Mouse (Mus musculus) liver, embryonic 12.5 days (tissue): Measurements from ENCODE around the gene Rsph1. TPM values are rescaled to one million over a fixed set of nuclear protein-coding genes. Genes with fewer than 3 reads are reported as not detected.

Experiments
- ATAC-seq: fragments of 200-750 bp; cut with Nextera tagmentation; 2 replicates; pipeline ENCODE4 v1.8.0; 2017; ENCODE audit warnings: moderate number of reproducible peaks, mild to moderate bottlenecking, moderate library complexity
- H3K27ac ChIP-seq: fragments of 300-500 bp; sonication (generic); 2 replicates; pipeline ENCODE4 v1.5.1; 2016; ENCODE audit warnings: mild to moderate bottlenecking
- H3K27me3 ChIP-seq: fragments of 300-500 bp; sonication (generic); replicated peaks from 2 replicates; pipeline ENCODE4 v1.6.1; 2016; ENCODE audit warnings: mild to moderate bottlenecking, moderate library complexity
- H3K36me3 ChIP-seq: fragments of 300-500 bp; sonication (generic); 2 replicates; pipeline ENCODE4 v1.6.1; 2016; ENCODE audit warnings: mild to moderate bottlenecking, moderate library complexity
- H3K4me1 ChIP-seq: fragments of 300-500 bp; sonication (generic); 2 replicates; pipeline ENCODE4 v1.6.1; 2016
- H3K4me2 ChIP-seq: fragments of 300-500 bp; sonication (generic); 2 replicates; pipeline ENCODE4 v1.6.1; 2016; ENCODE audit warnings: mild to moderate bottlenecking, moderate library complexity
- H3K4me3 ChIP-seq: fragments of 300-500 bp; sonication (generic); 2 replicates; pipeline ENCODE4 v1.5.1; 2016; ENCODE audit warnings: mild to moderate bottlenecking, moderate library complexity
- H3K9ac ChIP-seq: fragments of 300-500 bp; sonication (generic); 2 replicates; pipeline ENCODE4 v1.6.1; 2016; ENCODE audit warnings: mild to moderate bottlenecking, moderate library complexity
- H3K9me3 ChIP-seq: fragments of 300-500 bp; sonication (generic); replicated peaks from 2 replicates; pipeline ENCODE4 v1.6.1; 2016; ENCODE audit warnings: mild to moderate bottlenecking, moderate library complexity
- WGBS: fragments of 180-500 bp; shearing (Covaris S2); methylation state at CpG from one replicate; pipeline ENCODE4 v1.1.7; 2016; ENCODE audit not compliant: insufficient replicate concordance; 5-methylcytosine and 5-hydroxymethylcytosine counted together
- polyA plus RNA-seq: library from polyadenylated mRNA; unstranded; fragments of >200 nt; fragmentation: Nextera tagmentation; extraction: Ambion mirVana; gene quantifications from 2 replicates; pipeline ENCODE4 v1.2.1, GENCODE M21; 2016

Gene Rsph1
- polyA plus RNA-seq, 1 experiment from 2014 or later, result 0.32 TPM

DNA sequence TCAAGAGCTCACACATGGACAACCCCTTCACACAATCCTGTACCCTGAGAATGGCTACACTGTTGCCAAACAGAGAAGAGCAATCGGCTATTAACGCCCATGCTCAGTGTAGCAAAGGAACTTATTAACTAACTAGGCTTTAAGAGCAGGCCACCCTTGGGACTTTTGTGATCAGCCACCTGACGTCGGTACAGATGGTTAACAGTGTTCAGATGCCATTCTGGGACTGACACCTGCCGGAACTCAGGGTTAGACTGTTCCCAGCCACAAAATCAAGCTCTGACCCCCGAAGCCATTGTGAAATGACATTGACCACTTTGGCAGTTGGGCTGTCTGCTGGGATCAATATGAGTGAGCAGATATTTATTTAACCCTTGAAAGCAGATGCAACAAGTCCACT is 15.8 kb downstream of the Rsph1 start:
- Histone ChIP-seq H3K4me1 (peaks cover 11% of the 10 kb centered on the region; the same call in 1 of the 2 replicates), H3K9ac (no peak overlapping the region), H3K4me3 (no peak overlapping the region), H3K27me3 (no peaks in the 10 kb centered on the region; the same call in 1 of the 2 replicates), H3K36me3 (no peaks in the 10 kb centered on the region), H3K4me2 (no peak overlapping the region), H3K9me3 (no peaks in the 10 kb centered on the region), H3K27ac (no peak overlapping the region)
- 67% methylated on average over 6 of the region's 6 CpGs for WGBS
- no peak; the same call in 1 of the 2 replicates for ATAC-seq

GRCm38 (mm10) chr17:31260430-31260829 is 16.8 kb downstream of the Rsph1 start:
- Histone ChIP-seq H3K9me3 (no peaks in the 10 kb centered on the region), H3K4me3 (no peak overlapping the region), H3K27ac (no peak overlapping the region), H3K4me1 (peaks cover 11% of the 10 kb centered on the region; the same call in 1 of the 2 replicates), H3K4me2 (no peak overlapping the region), H3K27me3 (no peaks in the 10 kb centered on the region; the same call in 1 of the 2 replicates), H3K9ac (no peak overlapping the region), H3K36me3 (no peaks in the 10 kb centered on the region)
- 75% methylated on average over 7 of the region's 7 CpGs for WGBS
- ATAC-seq, result no peak

- no peak overlapping the region for H3K4me2 ChIP-seq
- 44% methylated on average over 4 of the region's 4 CpGs for WGBS
- no peak overlapping the region for H3K9ac ChIP-seq
- no peak overlapping the region for H3K4me3 ChIP-seq
- H3K4me1 ChIP-seq, result peaks cover 8% of the 10 kb centered on the region; the same call in 1 of the 2 replicates
- H3K36me3 ChIP-seq, result no peaks in the 10 kb centered on the region
- no peak for ATAC-seq
- no peaks in the 10 kb centered on the region for H3K9me3 ChIP-seq
- no peaks in the 10 kb centered on the region for H3K27me3 ChIP-seq
- no peak overlapping the region for H3K27ac ChIP-seq
Observed at GRCm38 (mm10) chr17:31259825-31260224, 17.4 kb downstream of the Rsph1 start.

GRCm38 (mm10) chr17:31259145-31259544 is 18.0 kb downstream of the Rsph1 start:
- Histone ChIP-seq H3K27me3 (no peaks in the 10 kb centered on the region), H3K36me3 (no peaks in the 10 kb centered on the region), H3K27ac (no peak overlapping the region), H3K4me2 (no peak overlapping the region), H3K4me1 (peaks cover 8% of the 10 kb centered on the region; the same call in 1 of the 2 replicates), H3K9me3 (no peaks in the 10 kb centered on the region), H3K4me3 (no peak overlapping the region), H3K9ac (no peak overlapping the region)
- WGBS, result 83% methylated on average over 4 of the region's 4 CpGs
- ATAC-seq, result no peak

- no peak overlapping the region for H3K4me2 ChIP-seq
- 72% methylated on average over 9 of the region's 9 CpGs for WGBS
- peaks cover 8% of the 10 kb centered on the region; the same call in 1 of the 2 replicates for H3K4me1 ChIP-seq
- H3K4me3 ChIP-seq, result no peak overlapping the region
- H3K9me3 ChIP-seq, result no peaks in the 10 kb centered on the region
- H3K27ac ChIP-seq, result no peak overlapping the region
- no peak for ATAC-seq
- H3K27me3 ChIP-seq, result no peaks in the 10 kb centered on the region
- H3K36me3 ChIP-seq, result no peaks in the 10 kb centered on the region
- H3K9ac ChIP-seq, result no peak overlapping the region
Observed at GRCm38 (mm10) chr17:31258310-31258865, 18.8 kb downstream of the Rsph1 start.

GRCm38 (mm10) chr17:31257898-31258297 is 19.3 kb downstream of the Rsph1 start:
- no peak overlapping the region for H3K4me2 ChIP-seq
- no peaks in the 10 kb centered on the region for H3K9me3 ChIP-seq
- no peaks in the 10 kb centered on the region for H3K27me3 ChIP-seq
- H3K4me1 ChIP-seq, result peaks cover 8% of the 10 kb centered on the region; the same call in 1 of the 2 replicates
- 84% methylated on average over 12 of the region's 12 CpGs for WGBS
- no peak overlapping the region for H3K9ac ChIP-seq
- H3K4me3 ChIP-seq, result no peak overlapping the region
- no peaks in the 10 kb centered on the region for H3K36me3 ChIP-seq
- no peak for ATAC-seq
- H3K27ac ChIP-seq, result no peak overlapping the region

- Histone ChIP-seq H3K4me3 (no peak overlapping the region), H3K4me1 (peaks cover 8% of the 10 kb centered on the region; the same call in 1 of the 2 replicates), H3K4me2 (no peak overlapping the region), H3K27me3 (no peaks in the 10 kb centered on the region), H3K9me3 (no peaks in the 10 kb centered on the region), H3K9ac (no peak overlapping the region), H3K27ac (no peak overlapping the region), H3K36me3 (no peaks in the 10 kb centered on the region)
- ATAC-seq, result no peak
- 41% methylated on average over 1 of the region's 1 CpGs for WGBS
Observed at GRCm38 (mm10) chr17:31257149-31257548, 20.0 kb downstream of the Rsph1 start.

GRCm38 (mm10) chr17:31254463-31254931 is 22.7 kb downstream of the Rsph1 start:
- H3K4me2 ChIP-seq, result no peak overlapping the region
- no peaks in the 10 kb centered on the region for H3K27me3 ChIP-seq
- no peak overlapping the region for H3K9ac ChIP-seq
- H3K9me3 ChIP-seq, result no peaks in the 10 kb centered on the region
- no peak overlapping the region for H3K27ac ChIP-seq
- H3K4me1 ChIP-seq, result no peaks in the 10 kb centered on the region
- no peaks in the 10 kb centered on the region for H3K36me3 ChIP-seq
- no peak for ATAC-seq
- H3K4me3 ChIP-seq, result no peak overlapping the region
- 25% methylated on average over 9 of the region's 9 CpGs for WGBS

GRCm38 (mm10) chr17:31253951-31254350 is 23.2 kb downstream of the Rsph1 start:
- H3K27ac ChIP-seq, result no peak overlapping the region
- no peaks in the 10 kb centered on the region for H3K27me3 ChIP-seq
- no peaks in the 10 kb centered on the region for H3K4me1 ChIP-seq
- WGBS, result 54% methylated on average over 5 of the region's 5 CpGs
- H3K9me3 ChIP-seq, result no peaks in the 10 kb centered on the region
- no peak for ATAC-seq
- H3K4me2 ChIP-seq, result no peak overlapping the region
- H3K4me3 ChIP-seq, result no peak overlapping the region
- H3K9ac ChIP-seq, result no peak overlapping the region
- no peaks in the 10 kb centered on the region for H3K36me3 ChIP-seq

DNA sequence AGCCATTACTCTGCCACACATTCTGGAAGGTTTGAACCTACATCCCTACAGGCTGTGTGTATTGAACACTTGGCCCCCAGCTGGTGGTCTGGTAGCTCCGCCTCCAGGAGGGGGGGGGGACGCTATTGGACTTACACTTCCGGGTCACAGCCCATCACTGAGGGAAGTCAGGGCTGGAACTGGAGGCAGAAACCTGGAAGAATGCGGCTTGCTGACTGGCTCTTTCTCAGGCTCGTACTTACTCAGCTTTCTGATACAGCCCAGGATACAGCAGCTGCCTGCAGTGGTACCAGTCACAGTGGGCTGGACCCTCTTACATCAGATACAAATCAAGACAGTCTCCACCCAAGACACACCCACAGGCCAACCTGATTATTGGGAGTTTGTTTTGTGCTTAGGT is 30.0 kb downstream of the Rsph1 start:
- 30% methylated on average over 5 of the region's 5 CpGs for WGBS
- Histone ChIP-seq H3K36me3 (peaks cover 17% of the 10 kb centered on the region), H3K9ac (no peak overlapping the region), H3K27ac (no peak overlapping the region), H3K4me3 (no peak overlapping the region), H3K9me3 (peaks cover 10% of the 10 kb centered on the region), H3K27me3 (no peaks in the 10 kb centered on the region), H3K4me1 (peaks cover 6% of the 10 kb centered on the region), H3K4me2 (no peak overlapping the region)
- no peak for ATAC-seq

DNA sequence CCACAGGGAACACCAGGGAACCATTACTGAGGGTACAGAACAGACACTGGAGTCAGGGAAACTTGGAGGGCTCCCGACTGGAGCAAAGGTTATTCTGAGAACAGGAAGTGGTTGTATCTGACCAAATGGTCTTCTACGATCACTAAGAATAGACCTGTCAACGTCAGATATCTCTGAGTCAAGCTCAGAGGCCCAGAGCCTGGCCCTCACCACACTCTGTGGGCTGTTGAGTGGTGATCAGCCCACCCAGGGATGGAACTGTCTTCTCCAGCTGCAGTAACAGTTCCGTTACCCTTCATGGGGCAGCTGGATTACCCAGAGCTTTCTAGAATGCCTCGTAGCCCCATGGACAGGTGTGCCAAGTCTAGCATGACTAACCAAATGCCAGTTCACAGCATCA is 31.9 kb downstream of the Rsph1 start:
- H3K4me3 ChIP-seq, result no peak overlapping the region
- peaks cover 32% of the 10 kb centered on the region for H3K36me3 ChIP-seq
- H3K9ac ChIP-seq, result no peak overlapping the region
- no peaks in the 10 kb centered on the region for H3K27me3 ChIP-seq
- WGBS, result 17% methylated on average over 5 of the region's 5 CpGs
- peaks cover 10% of the 10 kb centered on the region for H3K9me3 ChIP-seq
- peaks cover 6% of the 10 kb centered on the region for H3K4me1 ChIP-seq
- no peak overlapping the region for H3K27ac ChIP-seq
- no peak overlapping the region for H3K4me2 ChIP-seq
- ATAC-seq, result no peak

GRCm38 (mm10) chr17:31242764-31243163 is 34.4 kb downstream of the Rsph1 start:
- Histone ChIP-seq H3K4me3 (no peak overlapping the region), H3K4me1 (peaks cover 17% of the 10 kb centered on the region), H3K27me3 (no peaks in the 10 kb centered on the region), H3K9ac (no peak overlapping the region), H3K9me3 (peaks cover 10% of the 10 kb centered on the region), H3K4me2 (no peak overlapping the region), H3K27ac (no peak overlapping the region), H3K36me3 (peaks cover 57% of the 10 kb centered on the region)
- ATAC-seq, result no peak
- 20% methylated on average over 1 of the region's 1 CpGs for WGBS

GRCm38 (mm10) chr17:31241156-31241555 is 36.0 kb downstream of the Rsph1 start:
- WGBS, result 76% methylated on average over 8 of the region's 8 CpGs

More at GRCm38 (mm10) chr17:31241156-31241555, 36.0 kb downstream of the Rsph1 start:
- H3K4me2 ChIP-seq, result no peak overlapping the region
- H3K27ac ChIP-seq, result no peak overlapping the region
- H3K36me3 ChIP-seq, result peaks cover 73% of the 10 kb centered on the region
- no peak overlapping the region for H3K9ac ChIP-seq
- peaks cover 10% of the 10 kb centered on the region for H3K9me3 ChIP-seq
- no peak for ATAC-seq
- H3K27me3 ChIP-seq, result no peaks in the 10 kb centered on the region
- no peak overlapping the region for H3K4me3 ChIP-seq
- peaks cover 10% of the 10 kb centered on the region for H3K4me1 ChIP-seq
